Mouse (Mus musculus): Measurements from ENCODE around the gene Adcy2.

The Adcy2 gene

DNA sequence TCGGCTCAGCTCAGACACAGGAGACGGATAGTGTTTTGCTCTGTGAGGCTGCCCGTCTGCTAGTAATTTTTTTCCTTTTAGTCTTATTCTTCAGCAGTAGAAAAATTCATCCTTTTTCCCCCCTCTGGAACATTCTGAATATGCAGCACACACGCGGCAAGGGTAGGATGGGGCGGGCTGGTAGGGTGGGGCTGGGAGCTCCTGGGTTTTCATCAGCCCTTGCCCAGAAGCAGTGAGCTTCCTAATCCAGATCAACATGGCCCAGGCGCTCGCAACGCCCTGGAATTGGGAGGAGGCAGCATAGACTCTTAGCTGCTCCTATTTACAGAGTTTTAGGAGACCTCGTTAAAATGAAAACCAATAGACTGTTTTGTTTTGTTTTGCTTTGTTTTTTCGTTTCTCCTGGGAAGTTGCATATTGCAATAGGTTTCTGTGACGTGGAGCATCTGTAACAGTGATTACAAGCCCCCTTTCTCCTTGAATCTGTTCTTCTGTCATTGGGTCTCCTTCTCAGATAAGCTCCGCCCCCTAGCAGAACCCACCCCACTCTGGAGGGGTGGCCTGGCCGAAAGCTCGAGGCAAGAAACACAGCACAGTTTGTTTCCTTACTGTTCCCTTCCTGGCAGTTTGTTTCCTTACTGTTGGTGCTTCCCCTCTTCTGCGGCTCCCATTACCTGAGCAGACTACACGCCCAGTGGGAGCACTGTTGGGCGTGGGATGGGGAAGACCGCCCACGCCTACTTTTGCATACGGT lies 391.5 kb downstream of the Adcy2 start:
- DNase-seq, result peak; percentile 30

DNA sequence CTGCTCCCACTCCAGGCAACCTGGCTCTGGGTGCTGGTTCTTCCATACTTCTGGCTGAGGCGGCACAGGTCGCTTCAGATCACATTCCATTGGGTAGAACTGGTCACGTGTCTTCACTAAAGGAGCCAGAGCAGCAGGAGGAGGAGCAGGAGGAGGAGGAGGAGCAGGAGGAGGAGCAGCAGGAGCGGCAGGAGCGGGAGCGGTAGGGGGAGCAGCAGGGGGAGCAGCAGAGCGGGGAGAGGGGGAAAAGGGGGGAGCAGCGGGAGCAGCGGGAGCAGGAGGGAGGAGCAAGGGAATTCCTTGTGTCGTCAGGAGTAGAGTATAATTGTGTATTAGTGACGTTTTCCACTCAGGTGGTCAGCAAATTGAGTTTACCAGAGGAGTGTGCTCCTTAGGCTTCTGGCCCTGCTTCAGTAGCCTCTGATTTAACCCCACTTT lies 393.6 kb downstream of the Adcy2 start:
- no peak for DNase-seq

DNA sequence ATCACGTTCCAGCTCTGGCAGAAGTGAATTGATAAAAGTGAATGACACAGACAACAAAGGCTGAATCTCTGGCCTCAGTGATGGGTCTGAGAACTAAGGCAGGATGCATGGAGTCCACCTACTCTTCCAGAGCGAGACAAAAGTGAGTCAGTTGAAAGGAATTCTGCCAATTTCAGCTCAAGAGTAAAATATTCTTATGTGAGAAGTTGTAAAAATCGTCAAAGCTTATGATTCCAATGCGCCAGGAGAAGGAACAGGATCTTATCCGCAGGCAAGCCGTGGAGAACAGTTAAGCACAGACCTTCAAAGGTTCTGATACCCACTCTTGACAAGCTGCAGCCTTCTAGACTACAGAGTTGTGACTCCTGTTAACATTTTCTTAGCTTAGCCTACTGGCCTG lies 396.3 kb downstream of the Adcy2 start:
- DNase-seq, result no peak

DNA sequence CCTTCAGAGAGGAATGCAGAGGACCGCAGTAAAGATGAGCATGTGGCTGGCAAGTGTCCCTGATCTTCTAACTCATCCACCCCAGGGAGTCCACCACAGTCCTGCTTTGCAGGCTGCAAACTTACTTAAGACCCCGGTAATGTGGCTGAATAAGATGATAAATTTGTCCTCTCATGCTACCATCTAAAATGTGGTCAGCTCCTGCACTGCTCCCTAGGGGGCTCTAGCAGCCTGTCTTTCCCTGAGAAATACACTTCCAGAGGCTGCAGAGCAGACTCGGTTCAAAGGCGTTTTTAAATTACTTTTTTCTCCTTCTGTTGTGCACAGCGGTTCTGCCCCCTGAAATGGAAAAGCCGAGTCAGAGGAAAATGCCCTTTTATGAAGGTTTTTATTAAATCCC lies 398.2 kb downstream of the Adcy2 start:
- DNase-seq, result no peak

DNA sequence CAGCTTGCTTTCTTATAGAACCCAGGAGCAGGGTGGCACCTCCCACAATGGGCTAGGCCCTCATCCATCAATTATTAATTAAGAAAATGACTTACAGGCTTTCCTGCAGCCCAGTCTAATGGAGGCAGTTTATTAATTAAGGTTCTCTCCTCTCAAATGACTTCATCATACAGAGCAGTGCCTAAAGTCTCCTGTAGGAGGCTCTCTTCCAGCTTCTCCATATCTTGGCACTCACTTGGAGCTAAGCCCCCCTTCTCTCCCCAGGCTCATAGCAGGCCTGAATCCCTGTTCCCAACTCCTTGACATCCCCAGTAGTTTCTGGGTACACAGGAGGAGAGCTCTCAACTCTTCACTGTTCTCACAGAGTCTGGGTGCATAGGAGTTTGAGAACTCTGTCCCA lies 400.4 kb downstream of the Adcy2 start:
- DNase-seq, result no peak

DNA sequence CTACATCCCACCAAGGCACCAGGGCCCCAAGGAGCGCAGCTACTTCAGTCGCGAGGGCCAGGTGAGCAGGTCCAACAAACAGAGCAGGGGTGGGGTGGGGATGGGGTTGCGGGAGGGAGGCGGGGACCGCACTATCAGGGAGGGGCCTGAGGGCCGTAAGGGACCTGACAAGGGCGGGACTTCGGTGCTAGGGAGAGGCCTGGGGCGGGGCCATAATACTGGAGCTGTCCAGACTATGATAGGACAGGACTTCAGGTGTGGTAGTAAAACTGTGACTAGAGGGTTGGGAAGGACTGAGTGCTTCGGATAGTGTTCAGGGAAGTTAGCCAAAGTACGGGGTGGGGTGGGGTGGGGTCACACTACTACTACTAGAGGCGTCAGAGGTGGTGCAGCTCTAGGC lies 401.7 kb downstream of the Adcy2 start:
- no peak for DNase-seq

DNA sequence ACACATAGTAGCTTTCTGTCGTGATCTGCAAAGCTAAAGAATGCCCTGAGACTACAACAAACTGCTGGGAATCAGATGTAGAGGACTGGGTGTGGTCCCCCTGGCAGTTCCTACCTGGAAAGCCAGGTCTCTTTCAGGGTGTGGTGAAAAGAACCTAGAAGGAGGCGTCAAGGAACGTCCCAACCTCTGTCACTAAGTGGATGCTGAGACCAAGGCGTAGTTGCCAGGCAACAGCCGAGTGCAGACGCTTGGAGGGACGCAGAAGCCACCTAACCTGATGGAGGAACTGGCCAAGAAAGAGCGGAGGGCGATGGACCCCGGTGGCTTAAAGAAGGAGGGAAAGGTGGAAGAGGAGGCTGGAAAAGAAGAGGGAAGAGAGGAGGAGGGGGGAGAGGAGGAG lies 402.1 kb downstream of the Adcy2 start, which contains the start of gene 1700001L19Rik:
Gene 1700001L19Rik, plus strand, starts transcription at position 223 of the 400 bp plus-strand sequence.
- DNase-seq, result peak; percentile 57

DNA sequence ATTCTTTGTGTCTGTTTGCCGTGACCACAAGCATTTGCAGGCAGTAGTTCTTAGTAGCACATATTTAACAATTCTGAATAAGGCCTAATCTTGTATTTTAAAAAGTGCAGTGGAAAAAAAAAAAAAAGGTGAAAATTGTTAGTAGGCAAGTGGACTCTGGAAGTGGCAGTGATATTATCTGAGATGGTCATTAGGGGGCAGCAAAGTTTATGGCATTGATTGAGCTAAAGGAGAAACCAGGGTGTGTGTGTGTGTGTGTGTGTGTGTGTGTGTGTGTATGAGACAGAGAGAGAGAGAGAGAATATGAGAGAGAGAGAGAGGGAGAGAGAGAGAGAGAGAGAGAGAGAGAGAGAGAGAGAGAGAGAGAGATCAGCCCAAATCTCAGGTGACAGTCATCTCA lies 405.5 kb downstream of the Adcy2 start:
- no peak for DNase-seq

DNA sequence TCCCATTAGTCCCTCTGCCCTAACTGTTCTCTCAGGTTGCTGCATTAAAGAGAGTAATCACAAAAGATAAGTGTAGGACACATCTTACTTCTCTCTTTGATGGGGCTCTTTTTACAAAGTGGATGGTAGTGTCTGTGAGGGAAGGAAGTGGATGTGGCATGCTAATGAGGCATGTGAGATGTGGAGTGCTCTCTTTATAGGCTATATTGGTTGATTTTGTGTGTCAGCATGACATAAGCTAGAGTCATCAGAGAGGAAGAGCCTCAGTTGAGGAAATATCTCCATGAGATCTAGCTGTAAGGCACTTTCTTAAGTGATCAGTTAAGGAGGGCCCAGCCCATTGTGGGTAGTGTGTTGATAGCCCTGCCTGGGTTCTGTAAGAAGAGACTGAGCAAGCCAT lies 411.0 kb downstream of the Adcy2 start:
- DNase-seq, result no peak

DNA sequence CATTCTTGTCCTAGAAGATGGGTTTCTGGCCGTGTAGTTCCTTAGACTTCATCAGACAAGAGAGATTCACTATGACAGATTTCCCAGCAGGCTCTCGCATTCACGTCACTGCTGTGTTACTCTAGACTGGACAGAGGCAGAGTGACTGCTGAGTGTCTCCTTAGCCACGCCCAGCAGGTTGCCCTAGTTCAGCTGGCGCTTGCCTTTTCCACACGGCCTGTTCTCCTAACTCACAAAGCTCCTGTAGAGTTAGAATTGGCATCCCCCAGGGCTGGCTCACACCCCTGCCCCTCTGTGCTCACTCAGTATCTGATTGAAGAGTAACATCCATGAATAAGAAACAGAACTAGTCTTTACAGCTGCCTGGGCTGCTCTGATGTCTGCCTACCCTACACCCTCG lies 413.9 kb downstream of the Adcy2 start:
- no peak for DNase-seq

DNA sequence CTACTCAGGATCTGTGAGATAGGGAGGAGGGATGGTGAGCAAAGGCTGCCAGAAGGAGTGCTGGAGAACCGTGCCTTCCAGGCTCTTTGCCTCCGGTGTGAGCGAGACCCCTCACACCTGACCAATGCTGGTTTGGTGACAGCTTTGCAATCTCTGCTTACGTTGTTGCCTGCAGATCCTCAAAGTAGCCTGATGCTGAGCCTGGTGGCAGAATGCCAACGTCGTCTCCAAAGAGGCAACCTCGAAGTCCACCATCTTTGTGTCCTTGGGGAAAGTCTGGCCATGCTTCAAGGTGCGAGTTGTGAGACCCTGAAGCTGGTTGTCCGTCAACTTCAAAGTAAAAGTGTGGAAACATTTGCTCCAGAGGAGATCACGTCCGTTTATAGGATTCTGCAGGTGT lies 415.4 kb downstream of the Adcy2 start:
- DNase-seq, result no peak

DNA sequence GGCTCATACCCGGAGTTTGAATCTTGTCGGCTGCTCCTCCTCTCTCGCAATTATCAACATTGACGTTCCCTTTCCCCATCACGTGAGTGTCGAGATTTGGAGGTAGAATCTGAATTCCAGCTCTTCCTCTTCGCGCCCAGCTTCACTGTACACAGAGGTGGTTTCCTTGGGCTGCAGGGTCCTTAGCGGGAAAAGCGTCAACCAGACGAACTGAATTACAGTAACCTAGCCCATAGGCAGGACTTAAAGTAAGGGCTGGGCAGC lies 416.9 kb downstream of the Adcy2 start:
- peak; percentile 36 for DNase-seq

DNA sequence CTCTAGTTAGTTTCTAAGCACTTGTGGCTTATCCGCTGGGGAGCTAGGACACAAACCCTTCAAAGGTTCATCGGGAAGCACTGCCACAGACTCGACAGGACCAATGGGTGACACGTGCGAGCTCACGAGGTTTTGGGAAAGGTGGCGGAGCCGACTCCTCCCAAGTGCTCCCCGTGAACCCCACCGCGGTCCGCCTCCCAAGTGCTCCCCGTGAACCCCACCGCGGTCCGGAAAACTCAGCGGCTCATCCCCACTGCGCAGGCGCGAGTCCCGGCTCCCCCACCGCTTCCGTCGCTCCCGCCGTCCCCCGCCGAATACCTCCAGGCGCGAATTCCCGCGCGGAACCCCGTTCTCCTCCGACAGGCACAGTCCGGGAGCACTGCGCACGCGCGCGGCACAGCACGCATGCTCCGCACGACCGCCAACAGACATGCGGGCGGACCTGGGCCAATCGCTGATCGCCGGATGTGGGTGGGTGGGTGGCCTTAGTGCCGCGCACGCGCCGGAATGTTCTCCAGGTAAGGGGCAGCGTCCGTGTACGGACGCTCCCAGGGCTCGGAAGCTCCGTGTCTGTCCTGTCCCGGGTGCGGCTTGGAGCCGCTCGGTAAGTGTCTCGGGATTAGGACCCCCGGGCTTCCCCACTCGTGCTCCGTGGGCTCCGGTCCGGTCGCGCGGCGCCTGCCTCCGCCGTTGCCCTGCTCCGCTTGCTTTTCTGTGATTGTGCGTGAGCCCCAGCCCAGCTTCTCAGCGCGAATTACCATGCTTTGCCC lies 417.4 kb downstream of the Adcy2 start, which contains the start of the genes Mtrr and Fastkd3:
Gene Mtrr, minus strand, starts transcription at position 403 of the 770 bp plus-strand sequence.
Gene Fastkd3, plus strand, starts transcription at position 488 of the 770 bp plus-strand sequence.
- DNase-seq, result peak; percentile 98

DNA sequence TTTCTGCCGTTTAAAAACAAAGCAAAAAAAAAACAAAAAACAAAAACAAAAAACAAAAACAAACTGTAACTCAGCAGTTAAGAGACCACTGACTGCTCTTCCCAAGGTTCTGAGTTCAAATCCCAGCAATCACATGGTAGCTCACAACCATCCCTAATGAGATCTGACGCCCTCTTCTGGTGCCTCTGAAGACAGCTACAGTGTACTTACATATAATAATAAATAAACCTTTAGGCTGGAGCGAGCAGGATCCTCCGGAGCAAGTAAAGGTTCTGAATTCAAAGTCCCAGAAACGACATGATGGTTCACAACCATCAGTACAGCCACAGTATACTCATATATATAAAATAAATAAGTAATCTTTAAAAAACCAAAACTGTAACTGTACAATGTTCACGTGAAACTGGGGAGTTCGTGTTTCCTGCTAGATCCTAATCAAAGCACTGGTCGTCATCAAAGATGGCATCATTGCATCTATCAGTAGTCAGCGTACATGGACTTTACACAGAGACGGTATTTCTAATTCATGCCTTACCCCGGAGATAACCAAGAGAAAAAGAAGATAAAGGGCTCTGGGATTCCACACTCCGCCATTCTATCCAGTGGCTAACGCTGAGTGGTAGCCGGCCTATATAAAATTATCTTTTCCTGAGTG lies 418.1 kb downstream of the Adcy2 start:
- DNase-seq, result no peak

DNA sequence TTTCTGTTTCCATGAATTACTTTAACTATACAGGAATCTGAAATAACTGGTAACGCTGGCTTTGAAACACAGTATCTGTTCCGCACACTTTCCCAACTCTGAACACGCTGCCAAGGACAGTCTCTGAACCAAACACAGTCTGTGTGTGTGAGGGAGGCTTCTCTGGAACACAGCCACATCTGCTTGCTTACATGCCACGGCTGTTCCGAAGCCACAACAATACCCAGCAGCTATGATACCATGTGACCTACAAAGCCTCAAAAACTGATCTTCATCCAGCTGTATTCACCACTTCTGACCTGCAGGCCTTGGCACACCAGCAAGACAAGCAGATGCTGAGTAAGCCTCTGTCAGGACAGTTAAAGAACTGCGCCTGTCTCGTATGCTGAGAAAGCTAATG lies 421.4 kb downstream of the Adcy2 start:
- DNase-seq, result peak; percentile 45

DNA sequence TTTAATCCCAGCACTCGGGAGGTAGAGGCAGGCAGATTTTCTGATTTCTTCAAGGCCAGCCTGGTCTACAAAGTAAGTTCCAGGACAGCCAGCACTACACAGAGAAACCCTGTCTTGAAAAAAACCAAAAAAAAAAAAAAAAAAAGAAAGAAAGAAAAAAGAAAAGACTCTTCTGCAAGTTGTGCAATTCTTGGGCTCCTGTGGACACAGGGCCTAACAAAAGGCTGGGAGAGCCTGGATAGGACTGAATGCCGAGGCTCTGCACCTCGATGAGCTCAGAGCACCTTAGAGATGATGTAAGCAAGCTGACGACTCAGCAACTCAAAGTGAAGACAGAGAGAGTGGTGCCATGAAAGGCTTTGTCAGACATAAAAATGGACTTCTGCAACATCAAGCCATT lies 424.9 kb downstream of the Adcy2 start:
- DNase-seq, result no peak

DNA sequence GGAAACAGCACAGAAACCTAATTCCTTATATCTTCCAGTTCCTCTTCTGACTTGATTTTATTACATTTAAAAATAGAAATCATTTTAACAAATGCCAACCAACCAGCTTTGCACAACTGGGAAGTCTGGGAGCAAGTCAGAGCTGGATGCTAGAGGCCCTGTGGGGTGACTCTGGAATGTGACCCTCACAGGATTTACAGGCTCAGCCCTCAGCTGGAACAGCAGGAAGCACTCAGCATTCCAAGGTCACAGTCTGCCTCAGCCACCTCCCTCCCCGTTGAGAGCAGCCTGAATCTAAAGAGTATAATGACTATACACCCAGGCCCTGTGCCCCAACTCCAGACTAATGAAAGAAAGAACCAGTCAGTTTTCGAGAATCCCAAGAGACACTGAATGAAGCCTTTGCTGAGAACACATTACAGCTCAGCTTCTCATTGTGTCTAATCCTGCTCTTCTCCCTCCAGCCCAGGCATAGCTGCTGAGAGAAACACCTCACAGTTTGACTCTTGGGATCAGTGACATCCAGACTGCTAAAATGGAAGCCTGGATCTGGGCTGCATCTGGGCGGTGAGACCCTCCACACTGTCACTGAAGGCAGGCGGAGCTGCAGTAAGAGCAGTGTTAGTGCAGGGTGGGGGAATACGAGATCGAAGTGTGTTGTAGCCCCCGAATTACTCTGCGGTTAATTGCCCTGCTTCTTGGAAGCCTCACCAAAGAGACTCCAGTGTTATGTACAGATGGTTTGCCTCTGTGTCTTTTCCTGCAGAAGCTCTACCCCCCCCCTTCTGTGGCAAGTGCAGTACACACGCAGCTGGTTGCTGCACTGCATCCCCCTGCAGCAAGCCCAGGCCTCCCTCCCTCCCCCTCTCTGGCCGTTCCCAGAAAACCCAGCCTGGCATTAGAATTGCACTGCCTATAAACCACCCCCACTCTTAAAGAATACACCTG lies 426.1 kb downstream of the Adcy2 start:
- no peak for DNase-seq

DNA sequence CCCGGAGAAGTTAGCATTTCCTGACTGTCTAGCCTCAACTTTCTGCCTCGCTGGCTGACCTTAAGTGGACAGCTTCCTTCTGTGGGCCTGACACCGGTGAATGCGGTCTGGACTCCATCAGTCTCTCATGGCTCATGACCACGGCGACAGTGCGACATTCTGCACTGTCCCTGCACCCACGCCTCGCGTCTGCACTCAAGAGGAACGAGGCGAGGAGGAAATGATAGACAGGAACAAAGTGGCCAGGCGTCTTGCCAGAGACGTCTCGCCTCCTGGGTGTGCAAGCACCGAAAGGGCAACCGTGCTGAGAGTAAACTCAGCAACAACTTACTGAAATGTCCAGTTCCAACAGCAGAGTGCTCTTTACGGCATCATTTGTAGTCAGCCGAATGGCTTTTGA lies 427.1 kb downstream of the Adcy2 start:
- no peak for DNase-seq

Data from right cerebral cortex, postnatal 25 days (tissue).